Comparison of ENCODE assay signal across 8 mouse cellular contexts in the genomic region with DNA sequence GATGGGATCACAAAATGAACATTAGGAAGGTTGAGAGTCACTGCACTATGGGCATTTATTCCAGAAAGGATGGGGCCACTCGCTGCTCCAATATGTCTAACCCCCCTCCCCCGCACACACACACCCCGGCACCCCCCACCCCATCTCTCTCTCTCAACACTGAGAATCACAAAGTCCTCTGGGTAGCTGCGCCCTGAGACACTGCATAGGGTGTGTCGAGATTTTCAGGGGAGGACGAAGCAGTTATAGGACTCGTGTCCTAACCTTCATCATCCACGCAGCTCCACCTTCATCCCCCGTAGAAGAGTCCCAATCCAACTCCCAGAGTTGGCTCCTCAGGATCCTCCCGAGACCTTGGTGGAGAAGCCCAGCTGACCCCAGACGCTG. TPM values are rescaled to one million over a fixed set of nuclear protein-coding genes. Genes with fewer than 3 reads are reported as not detected.
DNase-seq lines count a peak whose midpoint lies in the region; ATAC-seq and TF ChIP-seq lines count a peak whose summit lies in the region.

No protein-coding gene starts in this region.

- TF ChIP-seq POLR2A in limb, embryonic 14.5 days (IDR thresholded peaks at IDR 0.05; ENCODE audit: borderline replicate concordance, extremely low read depth, insufficient read depth, insufficient read length), result no peak
- no peak for TF ChIP-seq POLR2A in small intestine, adult 2 months (IDR thresholded peaks at IDR 0.05; ENCODE audit: low read depth, low read length)

- TF ChIP-seq CTCF in small intestine, adult 2 months (IDR thresholded peaks at IDR 0.05; ENCODE audit: extremely low read depth, insufficient read length, insufficient replicate concordance, low read depth, low read length), result no peak

- no peaks in the 10 kb centered on the region for H3K9me3 ChIP-seq in lung, embryonic 16.5 days (ENCODE audit: control insufficient read depth, low read length)
- no peaks in the 10 kb centered on the region for H3K9me3 ChIP-seq in limb, embryonic 14.5 days (ENCODE audit: control insufficient read depth, low read length)

- H3K9ac ChIP-seq in lung, embryonic 16.5 days (ENCODE audit: low read length), result peak overlapping the region; percentile 83
- peak overlapping the region; percentile 81 for H3K9ac ChIP-seq in limb, embryonic 14.5 days (ENCODE audit: low read depth, low read length, severe bottlenecking)

- DNase-seq in lung, postnatal 36 days, result no peak
- DNase-seq in limb, embryonic 14.5 days (ENCODE audit: low spot score), result no peak
- no peak for DNase-seq in urinary bladder, postnatal 14 days (ENCODE audit: low spot score)
- no peak for DNase-seq in ovary, postnatal 36 days (ENCODE audit: low spot score)

- under 1% methylated on average over 11 of the region's 11 CpGs for WGBS in lung, embryonic 16.5 days
- 6% methylated on average over 10 of the region's 11 CpGs for WGBS in limb, embryonic 14.5 days
- WGBS in small intestine, adult 2 months, result 3% methylated on average over 11 of the region's 11 CpGs

- H3K36me3 ChIP-seq in lung, embryonic 16.5 days (ENCODE audit: control insufficient read depth, insufficient read depth, low read length), result no peaks in the 10 kb centered on the region
- H3K36me3 ChIP-seq in limb, embryonic 14.5 days (ENCODE audit: control insufficient read depth, insufficient read depth, low read length), result 0 out of 2 replicates have a peak, but pooled peaks cover 5% of the 10 kb centered on the region
- peaks cover 3% of the 10 kb centered on the region for H3K36me3 ChIP-seq in small intestine, adult 2 months (ENCODE audit: control insufficient read depth, insufficient read depth, low read length)

- H3K27ac ChIP-seq in lung, embryonic 16.5 days (ENCODE audit: low read length), result peak overlapping the region; percentile 81
- peak overlapping the region; percentile 80 for H3K27ac ChIP-seq in limb, embryonic 14.5 days (replicated peaks; ENCODE audit: low read depth, low read length)
- H3K27ac ChIP-seq in small intestine, adult 2 months (ENCODE audit: insufficient read depth, low read depth, low read length), result peak overlapping the region; percentile 68; the same call in 1 of the 2 replicates

- no peaks in the 10 kb centered on the region for H3K27me3 ChIP-seq in lung, embryonic 16.5 days (ENCODE audit: control insufficient read depth, insufficient read depth, low read depth, low read length)
- H3K27me3 ChIP-seq in limb, embryonic 14.5 days (ENCODE audit: control insufficient read depth, insufficient read depth, low read length), result no peaks in the 10 kb centered on the region
- no peaks in the 10 kb centered on the region for H3K27me3 ChIP-seq in small intestine, adult 2 months (ENCODE audit: control insufficient read depth, insufficient read depth, low read length)

- H3K4me2 ChIP-seq in lung, embryonic 16.5 days (ENCODE audit: low read depth, low read length), result peak overlapping the region; percentile 76
- H3K4me2 ChIP-seq in limb, embryonic 14.5 days (replicated peaks; ENCODE audit: low read depth, low read length, severe bottlenecking), result peak overlapping the region; percentile 67

- peak; percentile 41 for ATAC-seq in lung, embryonic 16.5 days (ENCODE audit: low read depth)
- ATAC-seq in erythroid progenitor cell, adult 5-6 weeks (replicated peaks; ENCODE audit: low FRiP score, poor library complexity, severe bottlenecking), result 0 out of 2 replicates have a peak, but pooled peaks have one; percentile 20
- no peak for ATAC-seq in limb, embryonic 14.5 days (ENCODE audit: low FRiP score, low read depth)
- no peak for ATAC-seq in cerebellum, adult (ENCODE audit: insufficient number of reproducible peaks, low FRiP score, low TSS enrichment)

- H3K4me1 ChIP-seq in lung, embryonic 16.5 days (replicated peaks; ENCODE audit: control insufficient read depth, insufficient read depth, low read length), result peaks cover 7% of the 10 kb centered on the region
- peaks cover 5% of the 10 kb centered on the region; the same call in 1 of the 2 replicates for H3K4me1 ChIP-seq in limb, embryonic 14.5 days (ENCODE audit: control insufficient read depth, insufficient read depth, low read length)
- peaks cover 14% of the 10 kb centered on the region; the same call in 1 of the 2 replicates for H3K4me1 ChIP-seq in small intestine, adult 2 months (ENCODE audit: control insufficient read depth, insufficient read depth, insufficient read length, low read length)

- peak overlapping the region; percentile 73 for H3K4me3 ChIP-seq in lung, embryonic 16.5 days (ENCODE audit: low read length)
- peak overlapping the region; percentile 67 for H3K4me3 ChIP-seq in limb, embryonic 14.5 days (replicated peaks; ENCODE audit: low read length)
- peak overlapping the region; percentile 92 for H3K4me3 ChIP-seq in small intestine, adult 2 months (ENCODE audit: low read depth, low read length)

RNA-seq across cellular contexts. Expression of gene Zfp870, which starts 0.6 kb away (rescaled TPM):
- polyA plus RNA-seq in lung, embryonic 16.5 days (2015; fragmentation: Nextera tagmentation; extraction: Ambion mirVana), result 9.1 and 10.4 TPM in 2 replicates
- 0.84 and 1.1 TPM in 2 replicates for total RNA-seq in erythroid progenitor cell, adult 5-6 weeks (2015; ENCODE audit: low replicate concordance)
- total RNA-seq in erythroid progenitor cell, adult 5-6 weeks (2017; ENCODE audit: low replicate concordance), result 0.64 and 0.83 TPM in 2 replicates
- 4.2 and 5.1 TPM in 2 replicates for polyA plus RNA-seq in limb, embryonic 14.5 days (2012; rRNA removed)
- polyA plus RNA-seq in limb, embryonic 14.5 days (2014; fragmentation: Nextera tagmentation; extraction: Ambion mirVana), result 8.8 and 9.8 TPM in 2 replicates
- polyA plus RNA-seq in small intestine, adult 2 months (2012; rRNA removed), result 0.09 and 0.30 TPM in 2 replicates

RNA-seq across cellular contexts. Expression of gene Cyp4f14, which starts 26.3 kb away (rescaled TPM):
- polyA plus RNA-seq in lung, embryonic 16.5 days (2015; fragmentation: Nextera tagmentation; extraction: Ambion mirVana), result 0.25 TPM in 1 of 2 replicates, not detected in the other
- total RNA-seq in erythroid progenitor cell, adult 5-6 weeks (2015; ENCODE audit: low replicate concordance), result not detected in 2 replicates
- not detected in 2 replicates for total RNA-seq in erythroid progenitor cell, adult 5-6 weeks (2017; ENCODE audit: low replicate concordance)
- 0.09 TPM in 1 of 2 replicates, not detected in the other for polyA plus RNA-seq in limb, embryonic 14.5 days (2012; rRNA removed)
- polyA plus RNA-seq in limb, embryonic 14.5 days (2014; fragmentation: Nextera tagmentation; extraction: Ambion mirVana), result not detected in 2 replicates
- 364 and 1,373 TPM in 2 replicates for polyA plus RNA-seq in small intestine, adult 2 months (2012; rRNA removed)

RNA-seq across cellular contexts. Expression of gene Cyp4f13, which starts 56.4 kb away (rescaled TPM):
- 11.6 and 17.2 TPM in 2 replicates for polyA plus RNA-seq in lung, embryonic 16.5 days (2015; fragmentation: Nextera tagmentation; extraction: Ambion mirVana)
- total RNA-seq in erythroid progenitor cell, adult 5-6 weeks (2015; ENCODE audit: low replicate concordance), result 3.6 and 14.7 TPM in 2 replicates
- 2.6 and 4.1 TPM in 2 replicates for total RNA-seq in erythroid progenitor cell, adult 5-6 weeks (2017; ENCODE audit: low replicate concordance)
- polyA plus RNA-seq in limb, embryonic 14.5 days (2012; rRNA removed), result 22.1 and 23.6 TPM in 2 replicates
- polyA plus RNA-seq in limb, embryonic 14.5 days (2014; fragmentation: Nextera tagmentation; extraction: Ambion mirVana), result 11.7 and 12.8 TPM in 2 replicates
- polyA plus RNA-seq in small intestine, adult 2 months (2012; rRNA removed), result 45.0 and 112 TPM in 2 replicates

Comparison
In these comparisons a context has a peak if more than half of its experiments do, and no peak if none do; other contexts are left out.
1. ATAC-seq: peak in lung, embryonic 16.5 days (single experiment) and erythroid progenitor cell, adult 5-6 weeks (single experiment); none in limb, embryonic 14.5 days (single experiment) and cerebellum, adult (single experiment).
2. RNA of gene Cyp4f14, which starts 26.3 kb away (polyA plus RNA-seq): 364 to 1,373 TPM in small intestine, adult 2 months; 0.25 TPM in lung, embryonic 16.5 days and 0.09 TPM in limb, embryonic 14.5 days; every median in the first group is over 100 times any median in the second.
3. Peak in every context shown above with its lines, with median percentiles within 50 percentile points of each other: H3K27ac ChIP-seq and H3K4me3 ChIP-seq.